ENCODE assay signal across 8 mouse cellular contexts in genomic region chr19:47931982-47932638, GRCm38 (mm10). TPM values are rescaled to one million over a fixed set of nuclear protein-coding genes. Genes with fewer than 3 reads are reported as not detected.
DNase-seq lines count a peak whose midpoint lies in the region; ATAC-seq lines count a peak whose summit lies in the region.

No protein-coding gene starts in this region.

- WGBS in neural tube, embryonic 15.5 days: 41% methylated on average over 7 of the region's 7 CpGs
- 45% methylated on average over 7 of the region's 7 CpGs for WGBS in midbrain, embryonic 15.5 days

- H3K9me3 ChIP-seq in neural tube, embryonic 15.5 days (replicated peaks): no peaks in the 10 kb centered on the region
- no peaks in the 10 kb centered on the region for H3K9me3 ChIP-seq in midbrain, embryonic 15.5 days

- intact Hi-C loops in gastrocnemius, postnatal 14 days (cut with DNase I; ENCODE audit: low total_unique reads): loop anchor here (2.0 kb wide), 1 partner anchor 49 kb away; no protein-coding TSS in a partner anchor

- no peak overlapping the region for H3K9ac ChIP-seq in neural tube, embryonic 15.5 days (replicated peaks)
- no peak overlapping the region for H3K9ac ChIP-seq in midbrain, embryonic 15.5 days

- ATAC-seq in neural tube, embryonic 15.5 days (ENCODE audit: low FRiP score): no peak; the same call in 1 of the 2 replicates
- ATAC-seq in midbrain, embryonic 15.5 days (replicated peaks): 0 out of 2 replicates have a peak, but pooled peaks have one; percentile 50

- no peak overlapping the region for H3K4me2 ChIP-seq in neural tube, embryonic 15.5 days
- no peak overlapping the region for H3K4me2 ChIP-seq in midbrain, embryonic 15.5 days

- DNase-seq in neural tube, embryonic 10.5 days (ENCODE audit: extremely low spot score, low spot score): peak; percentile 33
- peak; percentile 43 for DNase-seq in adipocyte (ENCODE audit: low spot score)
- peak; percentile 49 for DNase-seq in forelimb bud, embryonic 11.5 days (ENCODE audit: low read depth, low spot score)
- DNase-seq in kidney, postnatal 14 days: peak; percentile 60
- DNase-seq in gastrocnemius, postnatal 14 days: no peak
- no peak for DNase-seq in gastrocnemius, adult 8-10 months (ENCODE audit: low spot score in 2 of 2)

- H3K4me1 ChIP-seq in neural tube, embryonic 15.5 days: peaks cover 5% of the 10 kb centered on the region
- H3K4me1 ChIP-seq in midbrain, embryonic 15.5 days: peaks cover 5% of the 10 kb centered on the region

- H3K27me3 ChIP-seq in neural tube, embryonic 15.5 days (replicated peaks): 0 out of 2 replicates have a peak, but pooled peaks cover 2% of the 10 kb centered on the region
- H3K27me3 ChIP-seq in midbrain, embryonic 15.5 days (replicated peaks): no peaks in the 10 kb centered on the region

- no peaks in the 10 kb centered on the region for H3K36me3 ChIP-seq in neural tube, embryonic 15.5 days
- no peaks in the 10 kb centered on the region for H3K36me3 ChIP-seq in midbrain, embryonic 15.5 days (replicated peaks)

- no peak overlapping the region for H3K27ac ChIP-seq in neural tube, embryonic 15.5 days (replicated peaks)
- no peak overlapping the region for H3K27ac ChIP-seq in midbrain, embryonic 15.5 days

- no peak overlapping the region for H3K4me3 ChIP-seq in neural tube, embryonic 15.5 days (replicated peaks)
- no peak overlapping the region for H3K4me3 ChIP-seq in midbrain, embryonic 15.5 days

RNA-seq across cellular contexts. Expression of gene Cfap58, which starts 5.4 kb away (rescaled TPM):
- 0.47 and 0.59 TPM in 2 replicates for polyA plus RNA-seq in neural tube, embryonic 15.5 days (2015; fragmentation: Nextera tagmentation; extraction: Ambion mirVana)
- 0.41 and 0.65 TPM in 2 replicates for polyA plus RNA-seq in midbrain, embryonic 15.5 days (2015; fragmentation: Nextera tagmentation; extraction: Ambion mirVana)
- not detected for total RNA-seq in gastrocnemius, postnatal 14 days (2021)
- total RNA-seq in gastrocnemius, adult 8-10 months (2022): not detected

RNA-seq across cellular contexts. Expression of gene Itprip, which starts 13.0 kb away (rescaled TPM):
- polyA plus RNA-seq in neural tube, embryonic 15.5 days (2015; fragmentation: Nextera tagmentation; extraction: Ambion mirVana): 3.6 and 7.8 TPM in 2 replicates
- 5.1 and 5.7 TPM in 2 replicates for polyA plus RNA-seq in midbrain, embryonic 15.5 days (2015; fragmentation: Nextera tagmentation; extraction: Ambion mirVana)
- 1 to 10 TPM; 1.1 to 1.6 TPM for total RNA-seq in gastrocnemius, postnatal 14 days (2021)
- total RNA-seq in gastrocnemius, adult 8-10 months (2022): 1 to 10 TPM in 1 of 4 experiments, under 1 TPM in 3; 0.27 to 1.0 (median 0.48) TPM

RNA-seq across cellular contexts. Expression of gene Cfap43, which starts 13.0 kb away (rescaled TPM):
- 0.51 and 0.98 TPM in 2 replicates for polyA plus RNA-seq in neural tube, embryonic 15.5 days (2015; fragmentation: Nextera tagmentation; extraction: Ambion mirVana)
- polyA plus RNA-seq in midbrain, embryonic 15.5 days (2015; fragmentation: Nextera tagmentation; extraction: Ambion mirVana): 1.5 and 1.8 TPM in 2 replicates
- total RNA-seq in gastrocnemius, postnatal 14 days (2021): not detected
- not detected for total RNA-seq in gastrocnemius, adult 8-10 months (2022)

Comparison
In these comparisons a context has a peak if more than half of its experiments do, and no peak if none do; other contexts are left out.
1. DNase-seq: peak in neural tube, embryonic 10.5 days (single experiment), adipocyte (single experiment), forelimb bud, embryonic 11.5 days (single experiment) and kidney, postnatal 14 days (single experiment); none in gastrocnemius, postnatal 14 days (single experiment) and gastrocnemius, adult 8-10 months (0 of 2).